Mouse (Mus musculus) left cerebral cortex, adult 9 months (tissue): ENCODE data around the gene Runx3.

Experiments used
- DNase-seq, 2 experiments: peaks; one replicate each; pipeline ENCODE4 v3.0.0; 2022; ENCODE audit warnings: low spot score in 2 of 2

Runx3 gene

DNA sequence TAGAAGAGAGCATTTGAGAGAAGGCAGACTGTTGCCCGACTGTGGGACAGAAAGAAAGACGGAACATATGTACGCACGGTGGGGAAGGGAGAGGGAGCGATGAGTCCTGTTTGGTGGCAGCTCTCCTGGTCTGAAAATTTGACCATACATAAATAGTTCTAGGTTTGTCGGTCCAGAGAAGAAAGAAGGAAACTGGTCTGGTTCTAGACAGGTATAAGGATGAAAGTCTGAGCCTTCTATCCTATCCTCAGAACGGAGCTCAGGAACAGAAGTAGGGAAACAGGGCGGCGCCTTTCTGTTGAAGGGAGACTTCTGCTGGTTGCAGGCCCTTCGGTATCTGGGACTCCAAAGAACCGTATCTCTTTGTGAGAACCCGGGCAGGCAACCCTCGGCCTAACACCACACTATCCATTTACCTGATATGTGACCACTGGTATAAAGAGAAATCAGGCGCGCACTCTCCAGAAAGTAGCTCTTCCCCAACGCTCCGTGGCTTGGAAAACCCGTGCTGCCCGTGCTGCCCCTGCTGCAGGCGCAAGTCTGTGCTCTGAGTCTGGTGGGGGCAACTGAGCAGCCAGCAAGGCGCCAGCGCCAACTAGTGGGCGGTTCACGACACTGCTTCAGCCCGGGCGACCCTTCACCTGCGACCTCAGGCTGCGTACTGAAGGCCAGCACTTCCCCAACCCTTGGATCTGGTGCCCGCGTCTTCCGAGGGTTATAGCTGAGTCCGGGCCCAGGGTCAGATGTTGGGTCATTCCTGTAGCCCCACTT lies 29.8 kb downstream of the Runx3 start:
- DNase-seq, result peak in 1 of 2 experiments; percentile 47

DNA sequence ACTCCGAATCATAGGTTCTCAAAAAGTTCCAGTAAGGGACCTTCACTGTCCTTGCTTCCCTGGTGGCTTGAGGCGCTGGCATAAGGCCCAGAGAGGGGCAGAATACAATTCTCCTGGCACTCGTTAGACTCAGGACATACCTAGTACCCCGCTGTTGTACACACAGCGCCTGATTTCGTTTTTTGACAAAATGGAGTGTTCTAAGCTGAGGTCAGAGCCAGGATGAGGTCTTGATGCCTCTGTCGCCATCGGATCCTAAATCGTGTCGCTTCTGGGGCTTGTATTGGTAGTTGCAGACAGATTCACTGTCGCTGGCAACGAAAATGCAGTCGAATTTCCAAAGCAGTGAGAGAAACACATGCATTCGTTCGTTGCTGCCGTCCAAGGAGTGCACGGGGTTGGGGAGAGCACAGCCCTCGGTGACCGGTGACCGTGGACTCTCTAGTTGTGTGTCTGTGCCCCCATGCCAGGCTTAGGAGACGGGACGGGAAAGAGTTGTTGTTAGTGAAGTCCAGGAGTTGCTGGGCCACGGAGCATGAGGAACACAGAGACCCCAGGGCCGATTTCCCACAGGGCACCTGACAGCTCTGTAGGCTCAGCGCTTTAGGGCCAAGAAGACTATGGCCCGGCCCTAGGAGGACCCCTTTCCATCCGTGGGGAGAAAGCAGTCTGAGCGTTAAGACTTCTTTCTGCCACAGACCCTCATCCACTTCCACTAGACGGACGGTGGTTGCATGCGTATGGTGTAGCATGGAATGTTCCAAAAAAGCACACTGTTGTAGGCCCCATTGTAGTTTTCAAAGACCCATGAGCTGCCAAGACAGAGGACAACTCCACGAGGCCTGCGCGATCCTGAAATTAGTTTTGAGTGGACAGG lies 30.9 kb downstream of the Runx3 start:
- DNase-seq, result no peak

DNA sequence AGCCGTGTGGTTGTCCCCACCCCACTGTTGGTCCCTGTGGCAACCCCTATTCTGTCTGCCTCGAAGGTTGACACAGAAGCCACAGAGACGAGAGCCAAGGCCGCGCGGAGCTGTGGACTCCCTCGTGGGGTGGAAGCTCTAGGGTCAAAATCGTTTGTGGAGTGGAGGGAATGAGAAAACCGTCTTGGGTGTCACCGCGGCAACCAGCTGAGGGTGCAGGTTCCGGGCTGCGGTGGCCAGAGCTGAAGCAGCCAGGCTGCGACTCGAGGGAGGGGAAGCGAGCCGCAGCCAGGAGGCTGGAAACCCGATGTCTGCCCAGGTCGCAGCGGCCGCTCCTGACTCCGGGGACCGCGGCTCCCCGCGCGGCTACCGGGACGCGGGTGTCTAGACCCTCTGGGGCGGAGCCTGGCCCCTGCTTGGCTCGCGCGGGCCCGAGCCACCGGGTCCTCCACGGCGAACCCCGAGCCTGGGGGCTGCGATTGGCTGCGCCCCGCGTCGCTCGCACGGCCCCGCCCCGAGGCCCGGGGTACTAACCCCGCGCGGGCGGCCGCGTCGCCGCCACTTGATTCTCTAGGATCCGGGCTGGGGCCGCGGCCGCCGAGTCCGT lies 31.6 kb downstream of the Runx3 start:
- no peak for DNase-seq

DNA sequence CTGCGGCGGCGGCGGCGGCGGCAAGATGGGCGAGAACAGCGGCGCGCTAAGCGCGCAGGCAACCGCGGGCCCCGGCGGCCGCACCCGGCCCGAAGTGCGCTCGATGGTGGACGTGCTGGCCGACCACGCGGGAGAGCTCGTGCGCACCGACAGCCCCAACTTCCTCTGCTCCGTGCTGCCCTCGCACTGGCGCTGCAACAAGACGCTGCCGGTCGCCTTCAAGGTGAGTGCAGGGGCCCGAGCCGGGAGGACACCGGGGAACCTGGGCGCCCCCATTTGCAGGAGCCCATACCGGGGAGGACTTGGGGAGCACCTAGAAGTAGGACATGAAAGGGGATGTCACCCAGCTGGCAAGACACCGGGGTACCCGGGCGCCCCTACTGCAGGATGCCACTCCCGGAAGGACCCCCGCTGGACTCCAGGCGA lies 32.4 kb downstream of the Runx3 start:
- no peak for DNase-seq

DNA sequence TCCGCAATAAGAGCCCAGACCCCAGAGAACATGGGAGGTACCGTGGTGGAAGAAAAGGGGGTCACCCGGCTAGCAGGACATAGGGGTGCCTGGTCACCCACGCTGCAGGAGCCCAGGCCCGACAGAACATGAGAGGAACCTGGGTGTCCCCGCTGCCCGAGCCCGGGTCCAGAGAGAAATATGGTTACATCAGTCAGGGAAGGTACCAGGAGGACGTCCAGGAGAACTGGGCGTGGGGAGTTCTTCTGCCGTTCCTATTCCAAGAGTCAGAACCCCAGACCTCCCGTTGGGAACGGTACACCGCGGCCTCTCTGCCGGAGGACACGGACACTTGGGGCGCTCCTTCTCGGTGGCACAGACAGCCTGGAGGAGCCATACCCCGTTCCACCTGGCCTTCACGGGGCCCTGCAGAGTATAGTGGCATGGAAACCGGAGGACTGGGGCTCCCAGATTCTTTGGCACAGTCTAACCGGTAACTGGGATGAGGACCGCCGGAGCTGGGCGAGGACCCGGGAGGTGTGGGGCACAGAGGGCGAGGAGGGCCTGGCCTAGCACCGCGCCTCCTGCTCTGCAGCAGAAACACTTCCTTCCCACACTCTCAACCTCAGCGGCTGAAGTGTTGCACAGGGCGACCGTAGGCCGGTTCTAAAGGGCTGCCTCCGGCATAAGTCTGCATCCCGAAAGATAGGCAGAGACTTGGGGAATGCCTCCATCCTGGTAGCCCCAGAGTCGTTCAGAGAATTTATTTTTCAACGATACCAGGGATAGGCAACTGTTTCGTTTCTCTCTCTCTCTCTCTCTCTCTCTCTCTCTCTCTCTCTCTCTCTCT lies 33.0 kb downstream of the Runx3 start:
- no peak for DNase-seq

DNA sequence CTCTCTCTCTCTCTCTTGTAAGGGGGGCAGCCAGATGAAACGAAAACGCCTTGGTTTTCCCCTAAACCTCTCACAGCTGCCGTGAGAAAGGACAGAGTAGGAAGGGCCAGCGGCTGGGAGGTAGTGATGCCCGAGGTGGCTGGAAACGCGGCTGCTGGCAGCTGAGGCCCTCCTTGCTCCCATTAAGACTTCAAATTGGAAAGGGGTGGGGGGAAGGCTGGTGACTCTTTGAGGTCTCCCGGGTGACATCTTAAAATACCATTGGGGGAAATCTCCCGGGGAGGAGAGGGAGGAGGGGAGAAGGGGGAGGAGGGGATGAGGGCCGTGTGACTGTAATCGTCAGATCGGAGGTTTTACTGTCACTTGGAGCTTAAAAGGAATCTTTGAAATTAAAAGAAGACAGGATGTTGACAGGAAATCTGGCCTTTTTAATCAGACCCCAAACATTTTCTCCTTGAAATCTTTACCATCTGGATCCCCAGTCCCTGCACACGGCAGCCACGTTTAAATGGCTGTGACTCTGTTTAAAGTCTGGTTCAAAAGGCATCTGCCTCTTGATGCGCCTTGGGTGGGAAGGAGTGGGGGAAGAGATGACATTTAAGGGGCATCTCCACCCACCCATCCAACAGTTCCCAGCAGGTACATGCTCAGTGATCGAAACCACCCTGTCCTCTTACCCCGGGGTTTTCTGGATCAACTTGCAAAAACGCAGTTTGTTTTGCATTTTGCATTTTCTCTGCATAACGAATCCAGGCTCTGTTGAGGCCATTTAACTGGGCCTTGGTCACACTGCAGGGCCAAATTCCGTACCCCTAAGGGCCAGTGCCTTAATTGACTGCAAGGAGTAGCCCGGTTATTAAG lies 33.9 kb downstream of the Runx3 start:
- DNase-seq, result no peak

DNA sequence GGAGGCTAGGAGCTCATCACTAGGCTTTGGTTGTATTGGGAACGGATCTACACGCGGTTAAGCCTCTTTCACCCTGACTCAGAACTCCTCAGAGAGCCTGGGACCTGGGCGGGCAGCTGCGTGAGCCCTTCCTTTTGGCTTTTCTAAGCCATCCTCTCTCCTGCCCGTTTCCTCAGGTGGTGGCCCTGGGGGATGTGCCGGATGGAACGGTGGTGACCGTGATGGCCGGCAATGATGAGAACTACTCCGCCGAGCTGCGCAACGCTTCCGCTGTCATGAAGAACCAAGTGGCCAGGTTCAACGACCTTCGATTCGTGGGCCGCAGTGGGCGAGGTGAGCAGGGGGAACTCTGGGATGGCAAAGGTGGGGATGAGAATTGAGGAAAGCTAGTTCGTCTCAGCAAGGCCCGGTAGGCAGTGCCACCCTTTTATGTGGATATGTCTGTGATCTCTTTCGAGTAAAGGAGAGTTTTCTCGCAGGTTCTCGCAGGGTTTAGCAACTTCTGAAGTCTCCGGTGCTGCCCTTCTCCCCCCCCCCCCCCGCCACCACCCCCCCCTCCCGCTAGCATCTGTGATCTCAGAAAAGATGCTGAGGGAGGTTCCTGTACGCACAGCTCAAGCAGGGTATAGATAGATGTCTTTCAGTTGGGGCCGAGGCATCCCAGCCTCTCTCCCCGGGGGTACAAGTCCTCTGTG lies 34.8 kb downstream of the Runx3 start:
- no peak for DNase-seq

DNA sequence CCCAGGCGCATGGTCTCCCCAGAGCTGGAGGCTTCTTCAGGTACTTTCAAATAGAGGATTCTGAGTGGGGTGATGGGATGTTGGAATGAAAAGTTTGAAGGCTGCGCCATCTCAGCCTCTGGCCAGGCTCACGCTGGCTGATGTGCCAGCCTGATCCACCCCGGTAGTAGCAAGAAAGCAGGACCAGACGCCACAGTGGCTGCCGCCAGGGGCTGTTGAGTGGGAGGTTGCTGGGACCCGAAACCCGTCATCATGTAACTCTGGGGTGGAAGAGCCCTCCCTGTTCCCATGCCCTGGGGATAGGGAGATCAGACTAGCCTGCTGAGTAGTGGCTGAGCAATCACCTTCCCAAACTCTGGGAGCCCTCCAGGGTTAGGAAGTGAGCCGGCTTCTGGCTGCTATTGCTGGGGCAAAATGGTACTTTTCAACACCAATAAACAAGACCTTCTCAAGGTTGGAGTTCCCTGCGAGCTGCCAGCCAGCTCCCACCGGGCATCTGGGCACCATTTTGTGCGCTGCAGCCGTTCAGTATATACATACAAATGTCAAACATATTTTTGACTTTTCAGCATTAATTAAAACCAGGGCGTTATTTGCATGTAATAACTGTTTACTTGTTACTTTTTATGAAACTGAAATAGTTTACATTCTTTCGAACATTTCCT lies 35.5 kb downstream of the Runx3 start:
- no peak for DNase-seq

DNA sequence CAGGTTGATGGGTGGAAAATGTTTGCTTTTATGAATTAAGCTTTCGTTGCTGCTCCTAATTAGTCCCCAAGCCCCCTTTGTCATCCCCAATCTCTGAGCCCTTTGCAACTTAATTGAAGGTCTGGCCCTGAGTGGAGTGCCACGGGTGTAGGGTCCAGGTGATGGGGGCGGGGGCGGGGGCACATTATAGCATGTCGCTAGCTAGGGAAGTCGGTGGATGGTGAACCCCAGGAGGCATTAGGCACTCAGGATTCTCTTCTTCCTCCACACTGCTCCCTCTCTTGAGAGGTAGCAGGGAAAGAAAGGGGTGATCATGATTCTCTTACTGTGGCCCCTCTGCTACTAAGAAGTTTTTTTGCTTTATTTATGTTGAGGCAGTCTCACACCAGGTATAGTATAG lies 36.1 kb downstream of the Runx3 start:
- DNase-seq, result no peak

DNA sequence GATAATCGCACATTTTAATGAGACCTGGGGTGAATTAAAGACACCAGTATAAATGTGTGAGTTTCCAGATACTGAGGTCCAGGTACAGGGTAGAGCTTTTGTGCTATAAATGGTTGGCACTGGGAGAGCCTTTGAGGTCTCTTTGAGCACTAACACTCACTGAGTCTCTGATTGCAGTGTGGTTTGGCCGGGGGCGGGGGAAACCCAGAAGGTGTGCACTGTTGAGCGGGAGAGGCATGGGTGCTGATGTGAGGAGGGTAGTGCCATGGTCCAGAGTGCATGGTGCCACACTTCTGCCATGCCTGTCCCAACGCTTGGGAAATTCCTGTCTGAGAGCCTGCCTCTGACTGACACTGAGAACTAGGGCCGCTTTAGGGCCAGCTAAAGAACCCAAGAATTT lies 36.9 kb downstream of the Runx3 start:
- no peak for DNase-seq

DNA sequence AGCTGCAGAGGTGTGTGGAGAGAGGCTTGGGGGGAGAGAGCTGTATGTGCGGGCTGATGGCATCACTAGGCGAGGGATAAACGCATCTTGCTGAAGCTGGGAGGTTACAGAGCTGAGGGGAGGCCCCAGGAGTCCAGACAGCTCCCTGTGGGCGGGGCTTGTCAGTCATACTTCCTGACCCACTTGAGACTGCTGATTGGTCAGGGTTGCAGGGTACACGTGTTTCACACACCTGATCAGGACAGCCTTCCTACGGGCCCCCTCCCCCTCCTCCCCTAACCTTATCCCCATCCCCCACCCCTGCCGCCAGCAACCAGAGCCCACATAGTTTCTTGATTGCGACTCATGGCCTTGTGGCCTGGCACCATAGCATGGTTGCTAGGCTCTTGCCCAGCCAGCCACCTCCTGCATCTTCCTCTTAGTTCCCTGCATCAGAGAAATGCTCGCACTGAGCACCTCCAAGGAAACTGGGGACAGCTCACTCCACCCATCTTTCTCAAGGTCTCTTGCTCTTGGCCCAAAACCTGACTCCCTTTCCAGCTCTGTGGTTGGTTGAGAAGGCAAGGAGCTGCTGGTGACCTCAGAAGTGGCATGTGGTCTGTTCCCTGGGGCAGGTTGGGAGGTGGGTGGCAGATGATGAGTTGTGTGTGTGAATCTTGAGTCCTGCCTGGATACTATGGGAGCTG lies 38.4 kb downstream of the Runx3 start:
- no peak for DNase-seq

DNA sequence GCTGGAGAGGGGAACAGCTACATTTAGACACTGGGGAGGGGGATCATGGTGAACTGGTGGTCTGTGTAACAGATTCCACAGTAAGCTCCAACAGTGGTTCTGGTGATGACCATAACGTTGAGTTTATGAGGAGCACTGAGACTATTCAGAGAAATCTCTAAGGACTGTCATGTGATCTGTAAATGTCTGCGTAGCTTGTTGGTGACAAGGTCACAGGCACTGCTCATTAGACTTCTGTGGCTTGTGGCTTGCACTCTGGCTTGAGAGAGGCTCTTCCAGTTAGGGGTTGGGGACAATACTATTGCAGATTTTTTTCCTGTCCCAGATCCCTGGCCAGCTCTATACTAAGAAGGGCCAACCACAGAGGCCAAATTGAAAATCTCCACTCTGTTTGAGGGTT lies 39.2 kb downstream of the Runx3 start:
- DNase-seq, result no peak

DNA sequence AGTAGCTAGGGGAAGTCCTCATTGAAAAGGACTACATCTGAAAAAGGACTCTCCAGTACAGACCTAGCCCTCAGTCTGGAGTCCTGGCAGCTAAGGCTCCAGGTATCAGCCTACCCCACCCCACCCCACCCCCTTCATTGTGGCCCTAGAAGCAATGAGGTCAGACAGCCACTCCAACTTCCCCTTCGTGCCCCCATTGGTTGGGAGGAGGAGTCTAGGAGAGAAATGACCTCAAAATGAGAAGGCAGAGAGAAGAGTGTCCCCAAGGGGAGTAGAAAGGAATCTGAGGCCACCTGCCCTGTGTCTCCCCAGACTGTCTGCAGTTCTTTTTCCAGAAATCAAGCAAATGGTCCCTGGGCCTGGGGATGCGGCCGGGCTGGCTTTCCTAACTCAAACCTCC lies 39.7 kb downstream of the Runx3 start:
- no peak for DNase-seq

DNA sequence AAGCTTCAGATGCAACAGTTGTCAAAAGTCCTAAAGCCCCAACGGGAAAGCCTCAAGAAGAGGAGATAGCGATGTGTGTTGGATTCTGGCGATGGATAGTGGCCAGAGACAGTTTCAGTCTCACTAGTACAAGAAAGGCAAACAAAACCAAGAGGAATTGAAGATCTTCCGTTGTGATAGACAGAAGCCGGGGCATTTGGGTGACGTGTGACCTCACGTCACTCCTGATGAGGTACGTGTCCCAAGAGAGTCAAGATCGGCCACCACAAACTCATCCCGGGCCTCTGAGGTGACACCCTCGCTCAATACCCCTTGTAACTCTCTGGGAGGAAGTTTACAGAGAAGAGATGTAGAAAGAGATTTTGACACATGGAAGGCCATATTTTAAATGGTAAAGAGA lies 41.0 kb downstream of the Runx3 start:
- no peak for DNase-seq

DNA sequence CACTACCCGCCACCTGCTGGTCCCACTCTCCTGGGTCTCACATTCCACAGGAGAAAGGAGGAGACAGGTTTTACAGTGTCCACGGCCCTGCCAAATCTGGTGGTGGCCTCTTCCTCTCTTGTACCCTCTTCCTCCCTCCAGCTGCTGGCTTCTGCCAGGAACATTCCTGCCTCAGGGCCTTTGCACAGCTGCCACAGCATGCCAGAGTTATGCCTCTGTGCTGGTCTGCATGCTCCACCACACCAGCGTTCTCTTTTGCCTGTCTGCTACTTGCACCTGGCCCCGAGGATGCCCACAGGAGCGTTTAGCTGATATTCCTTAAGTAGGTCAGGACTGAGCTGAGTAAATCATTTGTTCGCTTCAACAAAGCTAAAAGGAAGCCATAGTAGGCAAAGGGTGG lies 45.3 kb downstream of the Runx3 start:
- no peak for DNase-seq

DNA sequence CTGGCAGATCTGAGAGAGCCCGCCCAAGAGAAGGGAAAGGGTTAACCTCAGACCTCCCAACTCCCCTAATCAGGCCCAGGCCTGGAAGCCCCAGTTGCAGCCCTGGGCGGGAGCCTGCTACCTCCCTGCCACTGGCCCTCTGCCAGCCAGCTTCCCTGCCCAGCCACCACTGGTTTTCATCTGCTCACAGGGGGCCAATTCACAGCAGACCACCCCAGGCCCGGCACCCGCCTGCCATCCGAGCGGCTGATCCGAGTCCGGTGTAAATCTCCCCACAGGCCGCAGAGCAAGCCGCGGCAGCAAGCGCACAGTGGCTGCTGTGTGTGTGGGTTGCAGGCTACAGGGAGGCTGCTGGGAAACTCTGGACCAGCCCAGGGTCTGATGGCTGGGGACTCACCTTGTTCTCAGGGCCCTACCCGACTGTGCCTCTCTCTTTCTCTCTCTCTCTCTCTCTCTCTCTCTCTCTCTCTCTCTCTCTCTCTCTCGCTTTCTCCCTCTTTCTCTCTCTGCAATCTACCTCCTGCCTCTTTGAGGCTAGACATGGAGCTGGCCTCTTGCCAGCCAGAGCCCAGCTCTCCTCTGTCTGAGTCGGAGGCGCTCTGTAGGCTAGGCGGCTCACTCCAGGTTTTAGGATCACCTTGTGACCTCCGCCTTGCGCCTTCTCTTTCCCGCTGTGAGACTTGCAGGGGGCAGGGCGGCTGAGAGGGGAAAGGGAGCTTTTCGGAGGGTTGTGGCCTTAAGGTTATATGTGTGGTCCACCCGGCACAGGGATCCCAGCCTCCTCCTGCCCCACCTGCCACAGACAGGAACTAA lies 46.2 kb downstream of the Runx3 start:
- no peak for DNase-seq

DNA sequence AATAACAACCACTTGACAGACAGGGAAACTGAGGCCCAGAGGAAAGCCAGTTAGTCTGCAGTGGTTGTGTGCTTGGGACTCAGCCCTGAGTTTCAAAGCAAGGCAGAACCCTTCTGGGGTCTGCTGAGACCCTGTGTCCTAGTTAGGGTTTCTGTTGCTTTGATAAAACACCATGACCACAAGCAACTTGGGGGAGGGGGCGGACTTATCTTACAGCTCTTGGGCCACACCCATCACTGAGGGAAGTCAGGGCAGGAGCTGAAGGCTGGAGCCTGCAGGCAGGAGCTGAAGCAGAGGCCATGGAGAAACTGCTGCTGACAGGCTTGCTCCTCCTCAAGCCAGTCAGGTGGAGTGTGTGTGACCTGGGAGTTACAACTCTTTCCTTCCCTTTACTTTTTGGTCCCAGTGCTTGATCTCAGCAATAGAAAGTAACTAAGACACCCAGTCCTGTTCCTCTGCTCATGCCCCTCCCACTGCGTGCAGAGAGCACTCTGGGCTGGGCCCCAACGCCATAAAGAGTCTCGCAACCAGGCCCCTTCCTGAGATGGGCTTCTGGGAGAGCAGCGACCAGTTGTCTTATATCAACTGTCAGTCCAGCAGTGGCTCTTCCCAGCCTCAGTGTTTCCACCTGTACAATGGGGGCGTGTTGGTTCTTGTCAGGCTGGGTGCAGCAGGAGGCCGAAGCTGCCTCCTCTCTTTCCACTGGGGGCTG lies 47.5 kb downstream of the Runx3 start:
- no peak for DNase-seq

DNA sequence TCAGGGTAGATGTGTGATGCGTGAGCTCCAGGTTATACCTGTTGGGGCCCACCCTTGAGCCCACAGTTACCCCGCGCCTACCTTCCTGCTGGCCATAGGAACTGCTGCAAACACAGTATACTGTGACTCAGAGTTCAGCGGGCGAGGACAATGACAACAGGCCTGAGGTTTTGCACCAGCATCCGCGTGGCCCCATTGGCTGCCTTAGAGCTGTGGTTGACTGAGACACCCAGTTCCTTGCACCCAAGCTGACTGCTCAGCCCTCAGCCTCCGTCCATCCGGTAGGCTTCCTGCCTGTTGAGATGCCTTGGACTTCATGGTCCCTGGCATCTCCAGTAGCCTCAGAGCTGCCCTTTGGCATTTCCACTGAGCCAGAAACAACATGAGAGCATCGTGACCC lies 48.6 kb downstream of the Runx3 start:
- no peak for DNase-seq
